Mouse (Mus musculus) activated CD4-positive, CD25-positive, alpha-beta regulatory T cell, adult 4 months (primary cell): Measurements from ENCODE around the gene Prrc2b. TPM values are rescaled to one million over a fixed set of nuclear protein-coding genes. Genes with fewer than 3 reads are reported as not detected.
A peak's percentile ranks its signal among the peaks of the same experiment; 100 is the strongest.

ENCODE experiments used
- ATAC-seq: one replicate; pipeline ENCODE4 v1.8.0; 2017
- polyA plus RNA-seq, 2 experiments: library from polyadenylated mRNA; unstranded; fragments of 100-300 nt; shearing (Covaris generic); gene quantifications; one replicate each; pipeline ENCODE4 v1.2.1; 2017

Gene Prrc2b
- polyA plus RNA-seq, 2 experiments from 2014 or later: 32.0 to 32.6 TPM

DNA sequence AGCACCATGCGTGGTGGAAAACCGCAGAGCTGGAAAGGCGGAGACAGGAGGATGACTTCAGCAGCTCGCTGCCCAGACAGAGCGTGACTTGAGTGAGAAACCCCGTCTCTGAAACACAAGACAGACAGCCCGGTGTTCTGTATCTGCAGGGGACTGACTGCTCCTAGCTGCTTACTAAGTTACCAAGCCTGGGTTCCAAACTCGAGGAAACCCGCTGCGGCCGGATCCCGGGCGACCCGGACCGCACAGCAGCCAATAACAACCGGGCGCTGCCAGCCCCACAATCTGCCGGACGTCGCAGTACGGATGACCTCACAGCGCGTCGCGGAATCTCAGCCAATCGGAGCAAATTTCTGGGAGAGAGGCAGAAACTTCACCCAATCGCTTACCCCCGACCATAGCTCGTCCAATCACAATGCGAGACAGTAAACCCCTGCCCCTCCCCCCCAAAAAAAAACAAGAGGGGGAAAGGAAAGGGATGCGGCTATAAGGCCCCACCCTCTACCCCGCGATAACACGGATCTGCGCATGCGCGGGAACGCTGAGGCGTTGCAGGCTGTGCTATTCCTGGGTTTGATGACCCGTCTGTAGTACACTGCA lies 13.1 kb upstream of the Prrc2b start:
- ATAC-seq: peak; percentile 90

DNA sequence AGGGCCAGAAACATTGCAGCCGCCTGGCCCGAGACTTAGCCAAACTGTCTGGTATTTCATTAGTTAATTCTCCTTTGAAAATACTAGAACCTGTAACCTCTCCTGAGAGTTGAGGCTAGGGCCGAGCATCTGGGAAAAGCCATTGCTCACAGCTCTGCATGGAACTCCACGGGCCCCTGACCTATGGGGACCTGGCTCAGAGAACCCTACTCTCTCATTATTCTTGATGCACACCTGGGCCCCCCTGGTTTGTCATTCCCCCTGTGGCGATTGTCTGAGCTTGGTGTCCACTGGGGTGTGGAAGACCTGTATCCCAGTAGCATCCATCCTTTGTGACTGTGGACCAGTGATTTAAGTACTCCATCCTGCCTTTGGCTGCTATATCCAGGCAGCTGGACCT lies 11.5 kb upstream of the Prrc2b start:
- ATAC-seq: no peak

DNA sequence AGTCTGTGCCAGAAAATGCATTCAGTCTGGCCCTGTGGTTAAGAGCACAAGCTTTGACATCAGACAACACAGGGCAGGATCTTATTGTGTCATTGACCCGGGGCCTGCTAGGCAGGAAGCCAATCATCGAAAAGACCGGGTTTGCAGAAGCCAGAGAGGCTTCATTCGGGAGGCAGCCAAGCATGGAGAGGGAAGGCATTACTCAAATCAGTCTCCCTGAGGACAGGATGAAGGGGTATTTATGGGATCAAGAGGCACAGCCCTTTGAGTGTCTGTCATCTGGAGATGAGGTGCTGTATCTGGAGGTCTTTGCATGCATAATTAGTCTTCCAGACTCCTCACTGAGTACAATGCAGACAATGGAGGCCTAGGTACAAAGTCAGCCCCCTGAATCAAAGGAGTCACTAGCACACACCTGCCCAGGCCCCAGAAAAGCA lies 10.4 kb upstream of the Prrc2b start:
- ATAC-seq: no peak

DNA sequence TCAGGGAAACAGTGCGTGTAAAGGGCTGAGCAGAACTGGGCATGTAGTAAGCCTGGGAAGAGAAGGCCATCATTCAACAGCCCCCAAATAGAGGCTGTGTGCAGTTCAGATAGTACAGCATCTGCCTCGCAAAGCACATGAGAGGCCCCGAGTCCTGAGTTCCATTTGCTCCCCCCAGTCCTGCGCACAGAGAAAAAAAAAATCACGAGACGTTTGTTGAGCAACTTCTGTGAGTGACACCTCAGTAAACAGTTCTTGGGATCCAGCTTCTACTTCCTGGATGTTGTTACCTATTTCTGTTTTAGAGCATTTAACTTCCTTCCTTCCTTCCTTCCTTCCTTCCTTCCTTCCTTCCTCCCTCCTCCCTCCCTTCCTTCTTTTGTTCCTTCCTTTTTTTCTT lies 9.3 kb upstream of the Prrc2b start:
- no peak for ATAC-seq

DNA sequence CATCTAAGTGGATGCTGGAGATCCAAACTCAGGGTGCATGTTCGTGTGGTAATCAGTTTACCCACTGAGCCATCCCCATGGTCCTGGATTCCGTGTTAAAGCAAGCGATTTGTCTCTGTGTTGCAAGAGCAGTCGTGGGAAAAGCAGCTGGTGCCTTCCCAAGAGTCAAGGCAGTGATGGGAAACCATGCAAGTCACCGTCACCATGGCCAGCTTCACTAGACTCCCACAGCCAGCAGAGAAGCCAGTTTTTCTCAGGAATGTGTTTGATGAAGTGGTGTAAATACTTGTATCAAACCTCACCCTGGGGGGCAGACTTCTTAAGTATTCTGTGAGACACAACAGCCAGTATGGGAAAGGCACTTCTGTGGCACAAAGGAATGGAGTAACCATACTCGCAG lies 8.5 kb upstream of the Prrc2b start:
- no peak for ATAC-seq

DNA sequence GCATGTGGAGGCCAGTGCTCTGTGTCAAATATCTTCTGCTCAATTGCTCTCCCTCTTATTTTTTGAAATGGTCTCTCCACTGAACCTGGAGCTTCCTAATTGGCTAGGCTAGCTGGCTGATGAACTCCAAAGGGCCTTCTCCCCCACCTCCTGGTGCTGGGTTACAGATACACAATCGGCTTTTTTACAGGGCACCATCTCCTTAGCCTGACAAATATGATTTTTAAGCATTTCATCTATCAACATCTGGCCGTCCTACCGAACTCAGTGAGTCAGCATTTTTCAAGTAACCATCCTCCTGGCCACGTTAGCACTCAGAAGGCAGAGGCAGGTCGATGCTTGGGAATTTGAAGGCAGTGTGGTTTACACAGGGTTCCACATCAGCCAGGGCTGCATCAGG lies 6.2 kb upstream of the Prrc2b start:
- no peak for ATAC-seq

DNA sequence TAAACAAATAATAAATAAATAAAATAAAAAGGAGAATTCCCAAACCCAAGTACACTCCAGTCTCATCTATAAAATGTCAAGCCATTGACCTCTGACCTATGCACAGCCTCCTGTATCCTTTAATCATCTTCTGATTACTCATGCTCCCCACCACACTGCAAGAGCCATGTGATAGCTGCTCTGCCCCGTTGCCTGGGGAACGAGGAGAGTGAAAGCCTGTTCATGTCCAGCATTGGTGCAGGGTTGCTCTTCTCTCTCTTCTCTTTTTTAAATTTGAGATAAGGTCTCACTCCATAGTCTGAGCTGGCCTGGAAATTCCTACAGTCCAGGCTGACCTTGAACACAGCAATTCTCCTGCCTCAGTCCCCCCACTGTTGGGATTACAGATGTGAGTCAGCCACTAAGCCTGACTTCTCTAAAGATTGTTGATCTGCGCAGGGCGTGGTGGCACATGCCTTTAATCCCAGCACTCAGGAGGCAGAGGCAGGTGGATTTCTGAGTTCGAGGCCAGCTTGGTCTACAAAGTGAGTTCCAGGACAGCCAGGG lies 4.2 kb upstream of the Prrc2b start:
- no peak for ATAC-seq

DNA sequence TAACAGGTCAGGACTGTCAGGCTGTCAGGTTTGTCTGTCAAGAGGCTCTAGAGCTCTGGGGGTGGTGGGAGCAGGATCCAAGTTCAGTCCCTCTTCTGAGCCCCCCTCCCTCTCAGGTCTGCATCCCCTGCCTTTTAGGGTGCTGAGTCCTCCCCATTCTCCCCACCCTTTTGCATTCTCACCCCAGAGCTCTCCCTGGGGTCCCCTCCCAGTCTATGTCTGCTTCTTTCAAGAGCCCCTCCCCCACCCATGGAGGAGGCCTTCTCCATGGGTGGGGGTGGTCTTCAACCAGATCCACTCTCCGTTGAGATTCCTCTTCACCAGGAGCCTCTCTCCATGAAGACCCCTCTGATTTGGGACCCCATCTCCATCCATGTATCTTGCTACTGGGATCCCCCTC lies 747 bp upstream of the Prrc2b start:
- ATAC-seq: no peak

DNA sequence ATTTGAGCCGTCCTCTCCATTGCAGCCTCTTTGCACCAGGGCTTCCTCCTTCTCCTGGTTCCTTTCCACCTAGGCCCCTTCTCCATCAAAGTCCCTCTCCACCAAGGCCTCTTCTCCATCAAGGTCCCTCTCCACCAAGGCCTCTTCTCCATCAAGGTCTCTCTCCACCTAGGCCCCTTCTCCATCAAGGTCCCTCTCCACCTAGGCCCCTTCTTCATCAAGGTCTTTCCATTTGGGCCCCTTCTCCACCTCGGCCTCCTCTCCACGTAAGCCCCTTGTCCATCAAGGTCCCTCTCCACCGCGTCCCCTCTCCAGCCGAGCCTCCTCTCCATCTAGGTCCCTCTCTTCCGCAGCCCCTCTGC lies 339 bp upstream of the Prrc2b start:
- no peak for ATAC-seq

DNA sequence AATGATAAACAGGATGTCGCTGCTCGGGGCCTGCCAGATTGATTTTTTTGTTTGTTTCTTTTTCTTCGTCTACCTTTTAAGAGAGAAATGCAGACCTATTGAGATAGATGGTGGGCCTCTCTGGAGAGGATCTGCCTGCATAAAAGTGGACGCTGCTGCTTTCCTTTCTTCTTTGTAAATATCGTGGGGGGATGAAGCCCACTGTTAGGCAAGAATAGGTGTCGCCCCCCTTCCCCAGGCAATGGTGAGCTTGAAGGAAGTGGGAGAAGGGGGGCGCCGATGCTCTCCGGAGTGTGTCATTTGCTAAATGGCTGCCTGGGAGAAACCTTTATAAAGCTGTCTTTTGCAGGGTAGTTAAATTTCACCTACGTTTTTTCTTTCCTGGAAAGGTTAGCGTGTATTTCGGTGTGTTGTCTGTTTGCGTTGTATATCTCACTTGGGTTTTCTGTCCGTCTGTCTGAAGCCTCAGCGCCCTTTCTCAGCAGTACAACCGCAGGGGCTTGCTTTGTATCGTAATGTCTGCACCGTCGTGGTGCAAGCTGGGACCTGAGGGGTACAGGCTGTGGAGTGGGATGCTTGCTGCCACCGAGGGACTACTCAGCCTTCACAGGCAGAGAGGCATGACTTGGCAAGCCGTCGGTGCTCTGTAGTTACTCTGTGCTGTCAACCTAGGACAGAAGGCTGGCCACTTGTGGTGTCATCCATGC lies 931 bp downstream of the Prrc2b start:
- ATAC-seq: peak; percentile 12

DNA sequence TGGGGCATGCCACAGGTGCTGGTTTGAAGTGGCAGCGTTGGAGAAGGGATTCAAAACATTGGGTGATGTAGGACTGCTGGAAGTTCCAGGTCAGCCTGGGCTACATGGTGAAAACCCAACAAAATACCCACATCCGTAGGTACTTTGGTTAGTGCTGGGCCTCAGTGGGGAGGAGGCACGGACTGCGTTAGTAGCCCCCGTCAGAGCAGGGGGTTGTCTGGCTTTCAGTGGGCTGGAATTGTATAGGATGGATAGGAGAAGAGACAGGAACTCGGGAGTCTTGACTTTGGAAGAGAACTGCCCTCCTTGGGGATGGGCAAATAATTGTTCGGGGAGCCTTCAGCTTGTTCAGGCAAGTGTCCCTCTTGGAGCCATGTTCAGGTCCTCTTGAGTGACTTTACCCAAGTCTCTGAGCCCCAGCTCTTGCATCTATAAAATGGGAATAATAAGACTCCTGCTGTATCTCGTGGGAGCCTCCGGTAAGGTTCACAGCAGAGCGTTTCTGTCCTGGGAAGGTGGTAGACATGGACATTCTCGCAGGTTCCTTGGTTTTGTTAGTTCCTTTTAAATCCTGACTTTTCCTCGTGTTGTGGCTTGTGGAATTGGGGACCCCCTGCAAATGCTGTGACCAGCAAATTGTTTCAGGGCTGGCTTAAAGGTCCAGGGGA lies 1.6 kb downstream of the Prrc2b start:
- ATAC-seq: peak; percentile 52

DNA sequence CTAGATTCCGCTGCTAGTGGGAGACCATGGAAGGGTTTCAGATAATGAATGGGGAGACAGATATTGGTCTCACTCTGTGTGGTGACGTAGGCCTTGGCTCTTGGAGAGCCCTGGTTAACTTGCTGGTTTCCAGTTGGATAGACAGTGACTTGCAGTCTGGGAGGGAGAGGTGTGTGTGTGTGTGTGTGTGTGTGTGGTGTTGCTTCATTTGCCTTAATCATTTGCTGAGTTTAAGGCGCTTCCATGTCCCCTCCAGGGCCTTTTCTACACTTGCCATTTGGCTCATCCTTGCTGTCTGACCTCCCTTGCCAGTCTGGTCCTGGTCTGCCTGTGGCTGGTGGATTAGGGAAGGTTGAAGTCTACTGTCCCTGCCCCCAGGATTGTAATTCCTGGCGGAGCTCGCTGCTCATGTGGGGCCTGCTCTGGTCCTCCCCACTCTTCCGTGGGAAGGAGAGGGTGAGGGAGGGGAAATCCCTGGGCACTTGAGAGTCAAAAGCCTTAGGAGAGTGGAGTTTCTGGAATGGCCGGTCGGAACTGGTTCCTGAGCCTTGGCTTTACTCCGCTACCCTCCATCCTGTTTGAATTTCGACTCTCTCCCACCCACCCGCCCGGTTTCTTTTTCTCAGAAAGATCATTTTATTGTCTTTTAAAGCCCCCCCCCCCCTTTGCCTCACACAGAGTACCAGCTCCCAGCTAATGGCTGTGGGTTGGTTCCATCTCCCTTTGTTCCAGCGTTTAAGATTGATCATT lies 2.3 kb downstream of the Prrc2b start:
- no peak for ATAC-seq

DNA sequence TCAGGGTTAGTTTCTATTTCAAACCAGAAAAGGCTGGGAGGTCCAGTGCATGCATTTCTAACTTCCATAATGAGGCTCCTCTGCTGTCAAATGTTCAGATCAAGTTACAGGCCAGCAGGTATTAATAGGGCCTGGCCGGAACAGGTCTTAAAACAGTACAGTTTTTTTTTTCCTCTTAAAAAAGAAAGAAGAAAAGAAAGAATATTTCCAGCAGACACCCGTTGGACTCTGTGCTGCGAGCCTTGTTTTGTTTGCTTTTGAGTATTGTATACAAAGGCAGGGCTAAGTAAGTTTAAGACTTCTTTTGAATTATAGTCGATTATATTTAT lies 2.9 kb downstream of the Prrc2b start:
- no peak for ATAC-seq

DNA sequence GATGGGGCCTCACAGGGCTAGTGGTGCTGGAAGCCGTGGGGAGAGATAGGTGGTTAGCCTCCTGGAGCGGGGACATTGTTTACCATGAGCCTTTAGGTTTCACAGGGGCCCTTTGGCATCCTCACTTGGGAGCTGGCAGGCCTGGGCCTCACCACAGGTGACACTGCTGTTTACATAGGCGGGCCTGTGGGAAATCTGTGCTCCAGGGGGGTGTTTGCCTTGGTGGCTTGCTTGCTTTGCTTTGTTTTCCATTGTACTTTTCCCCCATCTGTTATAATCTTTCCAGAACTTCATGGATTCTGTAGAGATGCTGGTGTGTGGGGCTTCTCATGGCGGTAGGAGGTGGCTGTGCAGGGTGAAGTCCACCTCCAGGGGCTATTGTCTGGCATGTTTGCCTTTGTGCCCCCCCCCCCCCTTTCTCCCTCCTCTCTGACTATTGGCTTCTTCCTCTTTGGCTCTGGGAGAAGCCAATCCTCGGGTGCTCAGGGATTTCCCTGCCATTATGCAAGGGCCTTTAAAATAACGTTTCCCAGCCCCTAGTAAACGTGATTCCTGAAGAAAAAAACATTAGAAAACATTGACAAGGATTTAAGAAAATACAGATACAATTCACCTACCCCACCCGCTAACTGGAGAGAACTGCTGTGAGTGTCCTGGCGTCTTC lies 3.6 kb downstream of the Prrc2b start:
- ATAC-seq: no peak

DNA sequence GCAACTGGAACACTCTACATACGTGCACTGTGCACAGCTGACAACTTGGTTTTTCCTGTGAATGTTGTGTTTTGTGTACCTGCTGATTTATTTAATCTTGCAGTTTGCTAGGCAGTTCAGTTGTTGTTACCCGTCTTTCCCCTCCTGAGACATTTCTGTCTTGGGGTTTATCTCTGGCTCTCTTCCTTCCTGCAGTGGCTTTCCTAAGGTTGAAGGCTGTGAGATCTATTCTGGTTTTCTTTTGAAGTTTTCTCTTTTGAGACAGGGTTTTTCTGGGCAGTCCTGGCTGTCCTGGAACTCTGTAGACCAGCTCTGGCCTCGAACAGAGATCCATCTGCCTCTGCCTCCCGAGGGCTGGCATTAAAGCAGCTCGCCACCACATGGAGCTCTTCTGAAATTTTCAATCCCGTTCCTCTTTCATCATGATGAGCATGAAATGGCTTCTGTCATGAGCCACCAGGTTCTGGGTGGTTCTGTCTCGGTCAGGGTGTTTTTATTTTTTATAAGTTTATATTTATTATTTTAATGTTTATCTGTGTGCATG lies 4.2 kb downstream of the Prrc2b start:
- no peak for ATAC-seq

DNA sequence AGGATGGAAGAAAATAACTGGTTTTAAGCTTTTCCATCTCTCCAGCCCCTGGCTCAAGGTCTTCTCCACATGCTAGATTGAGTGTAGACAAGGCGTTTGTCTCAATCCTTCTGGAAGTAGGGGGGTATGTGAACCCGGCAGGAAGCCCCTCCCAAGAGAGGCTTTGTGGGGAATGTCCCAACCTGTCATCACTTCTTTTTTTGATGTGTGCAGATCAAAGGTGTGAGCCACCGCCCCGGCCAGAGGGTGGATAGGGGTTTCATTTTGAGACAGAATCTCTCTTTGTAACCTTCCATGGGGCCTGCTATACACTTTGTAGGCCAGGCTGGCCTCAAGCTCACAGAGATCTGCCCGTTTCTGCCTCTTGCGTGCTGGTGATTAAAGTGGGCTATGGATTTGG lies 4.7 kb downstream of the Prrc2b start:
- ATAC-seq: peak; percentile 53

DNA sequence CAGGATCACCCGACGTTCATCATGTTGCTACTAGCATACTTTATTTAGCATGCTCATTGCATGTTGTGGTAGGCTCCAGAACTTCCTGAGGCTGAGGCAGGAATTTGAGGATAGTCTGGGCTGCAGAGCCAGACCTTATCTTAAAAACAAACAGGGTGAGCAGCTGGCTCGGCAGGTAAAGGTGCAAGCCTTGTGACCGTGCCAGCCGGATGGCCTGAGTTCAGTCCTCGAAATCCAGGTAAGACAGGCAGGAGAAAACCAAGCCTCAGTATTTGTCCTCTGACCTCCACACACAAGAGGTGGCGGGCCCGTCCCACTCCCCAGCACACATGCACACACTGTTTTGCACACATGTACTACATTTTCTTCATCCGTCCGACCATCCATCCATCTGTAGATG lies 5.8 kb downstream of the Prrc2b start:
- no peak for ATAC-seq

DNA sequence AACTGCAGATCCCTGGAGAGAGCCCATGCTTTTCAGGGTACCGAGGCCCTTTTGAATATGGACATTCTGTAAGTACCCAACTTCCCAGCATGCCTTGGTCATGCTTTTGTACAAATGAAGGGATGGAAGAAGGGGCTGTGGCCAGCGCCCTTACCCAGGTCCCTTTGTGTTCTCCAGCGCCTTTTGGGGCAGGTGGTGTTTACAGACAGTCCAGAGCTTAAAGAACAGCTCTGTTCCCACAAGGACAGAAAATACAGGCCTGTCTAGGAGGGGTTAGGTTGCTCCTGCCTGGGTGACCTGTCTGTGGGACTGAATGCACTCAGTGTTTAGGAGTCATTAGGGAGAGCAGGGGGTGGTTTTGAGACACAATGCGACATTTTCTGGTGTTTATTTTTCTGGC lies 6.4 kb downstream of the Prrc2b start:
- ATAC-seq: no peak

DNA sequence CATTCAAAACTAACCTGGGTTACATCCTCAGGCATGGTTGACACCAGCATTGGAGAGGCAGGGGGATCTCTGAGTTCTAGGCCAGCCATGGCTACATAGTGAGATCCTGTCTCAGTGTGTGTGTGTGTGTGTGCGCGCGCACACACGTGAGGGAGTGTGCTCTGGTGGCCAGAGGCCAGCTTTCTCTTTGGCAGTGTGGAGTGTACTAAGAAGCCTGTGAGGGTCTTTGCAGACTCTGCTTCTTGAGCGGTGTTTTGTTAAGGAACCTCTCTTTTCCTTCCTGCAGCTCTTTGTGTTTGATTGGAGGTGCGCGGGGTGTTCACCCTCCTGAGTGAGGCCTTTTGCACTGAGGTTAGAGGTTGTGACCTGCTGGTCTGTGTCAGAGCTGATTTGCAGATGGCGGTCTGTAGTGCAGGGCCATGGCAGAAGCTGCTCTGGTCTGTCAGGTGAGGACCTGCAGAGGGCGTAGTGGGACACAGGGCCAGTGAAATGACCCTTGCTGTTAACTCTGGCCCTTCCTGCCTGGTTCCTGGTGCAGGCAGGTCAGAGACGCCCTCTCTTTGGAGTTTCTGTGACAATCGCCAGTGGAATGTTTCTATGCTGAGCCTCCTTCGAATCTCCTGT lies 7.8 kb downstream of the Prrc2b start:
- ATAC-seq: no peak

DNA sequence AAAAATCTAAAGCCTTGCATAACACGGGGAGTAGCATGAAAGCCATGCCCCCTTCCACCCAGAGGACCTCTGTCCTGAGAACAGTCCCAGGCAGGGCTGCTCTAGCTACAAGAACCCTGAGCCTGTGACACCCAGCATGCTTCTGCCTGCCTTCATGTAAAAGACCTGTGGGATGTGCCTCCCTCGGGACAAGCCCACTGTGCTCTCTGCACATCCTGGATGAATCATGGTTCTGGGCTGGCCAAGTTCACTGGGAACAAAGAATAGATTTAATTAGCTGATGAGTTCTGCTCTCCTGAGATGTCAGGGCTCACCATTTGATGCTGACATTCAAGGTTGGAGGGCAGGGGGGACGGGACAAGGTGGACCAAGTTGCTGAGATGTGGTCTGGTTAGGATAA lies 9.6 kb downstream of the Prrc2b start:
- ATAC-seq: no peak

DNA sequence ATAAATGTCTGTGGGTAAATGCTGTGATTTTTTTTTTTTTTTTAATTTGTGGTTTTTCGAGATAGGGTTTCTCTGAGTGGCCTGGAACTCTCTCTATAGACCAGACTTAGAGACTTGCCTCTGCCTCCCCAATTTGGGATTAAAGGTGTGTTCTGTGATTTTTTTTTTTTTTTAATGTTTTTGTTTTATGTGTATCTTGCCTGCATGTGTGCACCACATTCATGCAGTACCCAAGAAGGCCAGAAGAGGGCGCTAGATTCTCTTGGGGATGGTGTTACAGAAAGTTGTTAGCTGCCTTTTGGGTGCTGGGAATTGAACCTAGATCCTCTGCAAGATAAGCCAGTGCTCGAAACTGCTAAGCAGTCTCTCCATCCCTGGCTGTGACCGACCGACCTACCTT lies 10.1 kb downstream of the Prrc2b start:
- no peak for ATAC-seq

DNA sequence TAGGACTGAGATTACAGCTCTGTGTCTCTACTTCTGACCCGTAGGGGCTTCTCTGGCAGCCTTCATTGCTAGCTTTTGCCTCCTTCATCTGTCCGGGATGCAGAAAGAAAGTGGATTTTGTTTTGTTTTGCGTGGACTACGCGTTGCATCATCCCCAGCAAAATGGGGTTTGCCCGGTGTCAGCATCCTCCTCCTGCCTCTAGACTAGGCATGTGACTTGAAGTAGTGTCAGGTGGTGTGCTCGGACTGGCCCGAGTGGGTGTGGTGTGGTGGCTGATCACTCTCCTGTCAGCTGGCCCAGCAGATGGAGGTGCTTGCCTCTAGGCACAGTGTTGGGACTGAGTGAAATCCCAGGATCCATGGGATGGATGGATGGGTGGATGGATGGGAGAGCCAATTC lies 11.2 kb downstream of the Prrc2b start:
- no peak for ATAC-seq
